1 mouse cellular context compared by ENCODE assay signal in the genomic region with DNA sequence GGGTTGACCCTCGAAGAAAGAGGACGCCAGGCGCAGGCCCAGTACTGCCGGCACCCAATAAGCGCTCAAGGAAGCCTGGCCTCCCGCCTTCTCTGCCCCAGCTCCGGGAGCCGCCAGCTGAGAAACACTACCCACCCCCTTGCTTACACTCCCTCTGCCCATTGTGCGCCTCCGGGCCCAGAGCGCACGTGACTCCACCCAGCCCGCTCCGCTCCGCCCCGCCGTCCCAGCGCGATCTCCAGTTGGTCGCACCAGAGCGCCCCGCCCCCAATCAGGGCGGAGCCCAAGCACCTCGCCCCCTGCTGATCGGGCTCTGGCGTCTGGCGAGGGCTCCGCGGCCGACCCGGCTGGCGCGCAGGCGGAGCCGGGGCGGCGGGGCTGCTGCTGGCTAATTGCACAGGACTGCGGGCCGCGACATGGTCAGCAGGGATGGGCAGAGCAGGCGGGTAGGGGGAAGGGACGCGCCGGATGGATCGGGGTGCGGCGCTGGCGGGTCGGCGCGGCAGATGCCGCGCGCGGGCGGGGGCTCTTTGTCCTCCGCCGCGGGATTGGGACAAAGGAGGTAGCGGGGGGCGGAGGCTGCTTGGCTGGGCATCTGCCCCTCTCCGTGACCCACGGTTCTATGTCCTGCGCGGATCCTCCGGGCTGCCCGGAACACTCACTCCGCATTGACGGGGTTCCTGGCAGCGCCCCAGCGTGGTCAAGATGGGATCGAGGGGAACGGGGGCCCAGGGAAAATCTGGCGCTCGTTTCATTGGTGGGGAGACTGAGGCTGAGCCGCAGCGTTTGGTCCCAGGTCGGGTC.
TF ChIP-seq lines count a peak whose summit lies in the region.

A gene (minus strand): TSS at position 129 of the 804 bp plus-strand sequence.

TF ChIP-seq in CH12.LX, 34 proteins besides CTCF, POLR2A, EP300 and RAD21 (continued from another document):
- TF ChIP-seq RCOR1 (conservative IDR thresholded peaks at IDR 0.05; ENCODE audit: low read depth, low read length) (peak; percentile 61; the same call in 1 of the 2 replicates), UBTF (IDR thresholded peaks at IDR 0.05; ENCODE audit: low read depth, low read length) (peak; percentile 91), MAFK (IDR thresholded peaks at IDR 0.05; ENCODE audit: insufficient replicate concordance, low read length) (no peak), MYC (IDR thresholded peaks at IDR 0.05; ENCODE audit: low read depth, low read length) (peak; percentile 77), SMC3 (IDR thresholded peaks at IDR 0.05; ENCODE audit: low read depth, low read length) (0 out of 2 replicates have a peak, but pooled peaks have one; percentile 13), HCFC1 (IDR thresholded peaks at IDR 0.05; ENCODE audit: low read depth, low read length) (no peak), ZC3H11A (IDR thresholded peaks at IDR 0.05; ENCODE audit: low read depth, low read length) (no peak), ZKSCAN1 (IDR thresholded peaks at IDR 0.05; ENCODE audit: borderline replicate concordance, low read depth, low read length) (no peak), NRF1 (IDR thresholded peaks at IDR 0.05; ENCODE audit: low read depth, low read length) (peak; percentile 76), ETS1 (conservative IDR thresholded peaks at IDR 0.05; ENCODE audit: low read depth, low read length) (peak; percentile 80), KAT2A (IDR thresholded peaks at IDR 0.05; ENCODE audit: insufficient replicate concordance, low read length) (0 out of 2 replicates have a peak, but pooled peaks have one; percentile 70), ZNF384 (IDR thresholded peaks at IDR 0.05; ENCODE audit: low read depth, low read length) (no peak), TBP (conservative IDR thresholded peaks at IDR 0.05; ENCODE audit: low read depth, low read length) (peak; percentile 72), MAX (IDR thresholded peaks at IDR 0.05; ENCODE audit: low read length) (peak; percentile 99), E2F4 (IDR thresholded peaks at IDR 0.05; ENCODE audit: insufficient replicate concordance, low read depth, low read length) (no peak), MXI1 (IDR thresholded peaks at IDR 0.05; ENCODE audit: low read depth, low read length) (peak; percentile 94), SIN3A (IDR thresholded peaks at IDR 0.05; ENCODE audit: low read length) (peak; percentile 96), MAZ (IDR thresholded peaks at IDR 0.05; ENCODE audit: low read depth, low read length) (peak; percentile 83), PAX5 (IDR thresholded peaks at IDR 0.05; ENCODE audit: low read length) (no peak), USF2 (conservative IDR thresholded peaks at IDR 0.05; ENCODE audit: low read depth, low read length) (peak; percentile 91), ZMIZ1 (IDR thresholded peaks at IDR 0.05; ENCODE audit: low read depth, low read length) (peak; percentile 93), BHLHE40 (IDR thresholded peaks at IDR 0.05; ENCODE audit: low read depth, low read length) (peak; percentile 99)
TF ChIP-seq in CH12.LX: peak in this region for 22.
